Mouse (Mus musculus) intestine, postnatal 0 days (tissue): ENCODE measurements around the gene St3gal3. TPM values are rescaled to one million over a fixed set of nuclear protein-coding genes. Genes with fewer than 3 reads are reported as not detected.

Source experiments
- ATAC-seq: fragments of 200-750 bp; cut with Nextera tagmentation; 2 replicates; pipeline ENCODE4 v1.8.0; 2017; ENCODE audit warnings: mild to moderate bottlenecking, moderate TSS enrichment, moderate library complexity
- H3K27ac ChIP-seq: fragments of 300-500 bp; sonication (generic); 2 replicates; pipeline ENCODE4 v1.5.1; 2014; ENCODE audit warnings: mild to moderate bottlenecking, low read depth, low read length, moderate library complexity
- H3K27me3 ChIP-seq: fragments of 300-500 bp; sonication (generic); replicated peaks from 2 replicates; pipeline ENCODE4 v1.6.1; 2014; ENCODE audit warnings: low read length, mixed read lengths; ENCODE audit not compliant: control insufficient read depth, insufficient read depth
- H3K36me3 ChIP-seq: fragments of 300-500 bp; sonication (generic); 2 replicates; pipeline ENCODE4 v1.6.1; 2014; ENCODE audit warnings: mild to moderate bottlenecking, moderate library complexity; ENCODE audit not compliant: control insufficient read depth, insufficient read depth
- H3K4me1 ChIP-seq: fragments of 300-500 bp; sonication (generic); replicated peaks from 2 replicates; pipeline ENCODE4 v1.6.1; 2014; ENCODE audit warnings: antibody characterized with exemption, low read length, mixed read lengths; ENCODE audit not compliant: control insufficient read depth, insufficient read depth
- H3K4me2 ChIP-seq: fragments of 300-500 bp; sonication (generic); replicated peaks from 2 replicates; pipeline ENCODE4 v1.6.1; 2014; ENCODE audit warnings: low read depth, mild to moderate bottlenecking, moderate library complexity
- H3K4me3 ChIP-seq: fragments of 300-500 bp; sonication (generic); 2 replicates; pipeline ENCODE4 v1.5.1; 2014; ENCODE audit warnings: low read depth, low read length
- H3K9ac ChIP-seq: fragments of 300-500 bp; sonication (generic); 2 replicates; pipeline ENCODE4 v1.6.1; 2014; ENCODE audit warnings: mild to moderate bottlenecking, low read depth, low read length
- H3K9me3 ChIP-seq: fragments of 300-500 bp; sonication (generic); 2 replicates; pipeline ENCODE4 v1.6.1; 2016; ENCODE audit warnings: mixed run types; ENCODE audit not compliant: control insufficient read depth
- CTCF ChIP-seq: sonication (generic); IDR thresholded peaks from 2 replicates; pipeline ENCODE4 v1.5.1; 2016; ENCODE audit warnings: low read depth, mild to moderate bottlenecking, control low read depth, antibody characterized with exemption, moderate library complexity
- WGBS: fragments of 180-500 bp; shearing (Covaris S2); extraction: QIAGEN DNeasy Blood & Tissue Kit; methylation state at CpG from one replicate; pipeline ENCODE4 v1.1.7; 2014; 5-methylcytosine and 5-hydroxymethylcytosine counted together
- polyA plus RNA-seq: library from polyadenylated mRNA; unstranded; fragments of >200 nt; fragmentation: Nextera tagmentation; extraction: Ambion mirVana; gene quantifications from 2 replicates; pipeline ENCODE4 v1.2.1, GENCODE M21; 2015

Gene St3gal3
- polyA plus RNA-seq, 1 experiment from 2014 or later: 15.6 TPM

- H3K4me3 ChIP-seq: no peak overlapping the region
- no peaks in the 10 kb centered on the region for H3K9me3 ChIP-seq
- H3K27me3 ChIP-seq: no peaks in the 10 kb centered on the region
- H3K4me1 ChIP-seq: 0 out of 2 replicates have a peak, but pooled peaks cover 4% of the 10 kb centered on the region
- ATAC-seq: no peak
- no peak overlapping the region for H3K4me2 ChIP-seq
- H3K27ac ChIP-seq: 0 out of 2 replicates have a peak overlapping the region, but pooled peaks have one; percentile 21
- TF ChIP-seq CTCF: no peak
- peaks cover 5% of the 10 kb centered on the region; the same call in 1 of the 2 replicates for H3K36me3 ChIP-seq
- no peak overlapping the region for H3K9ac ChIP-seq
- 72% methylated on average over 8 of the region's 8 CpGs for WGBS
These were observed 34.9 kb downstream of the St3gal3 start for GRCm38 (mm10) chr4:118099637-118100364.

GRCm38 (mm10) chr4:118098571-118098970, 36.1 kb downstream of the St3gal3 start:
- TF ChIP-seq CTCF: no peak
- H3K27me3 ChIP-seq: no peaks in the 10 kb centered on the region
- ATAC-seq: no peak
- H3K4me1 ChIP-seq: 0 out of 2 replicates have a peak, but pooled peaks cover 4% of the 10 kb centered on the region
- no peak overlapping the region for H3K4me3 ChIP-seq
- WGBS: 74% methylated on average over 6 of the region's 6 CpGs
- H3K36me3 ChIP-seq: peaks cover 5% of the 10 kb centered on the region; the same call in 1 of the 2 replicates
- H3K27ac ChIP-seq: no peak overlapping the region
- H3K4me2 ChIP-seq: no peak overlapping the region
- H3K9me3 ChIP-seq: no peaks in the 10 kb centered on the region
- no peak overlapping the region for H3K9ac ChIP-seq

- Histone ChIP-seq H3K9me3 (no peaks in the 10 kb centered on the region), H3K4me3 (no peak overlapping the region), H3K36me3 (peaks cover 5% of the 10 kb centered on the region; the same call in 1 of the 2 replicates), H3K27me3 (no peaks in the 10 kb centered on the region), H3K4me1 (0 out of 2 replicates have a peak, but pooled peaks cover 4% of the 10 kb centered on the region), H3K27ac (no peak overlapping the region), H3K9ac (no peak overlapping the region), H3K4me2 (no peak overlapping the region)
- no peak for TF ChIP-seq CTCF
- WGBS: 80% methylated on average over 6 of the region's 6 CpGs
- ATAC-seq: no peak
These were observed 38.6 kb downstream of the St3gal3 start for GRCm38 (mm10) chr4:118096069-118096468.

GRCm38 (mm10) chr4:118092784-118093457, 41.8 kb downstream of the St3gal3 start:
- 50% methylated on average over 11 of the region's 11 CpGs for WGBS
- Histone ChIP-seq H3K36me3 (peaks cover 1% of the 10 kb centered on the region; the same call in 1 of the 2 replicates), H3K9ac (no peak overlapping the region), H3K4me2 (peak overlapping the region; percentile 10; the same call in 1 of the 2 replicates), H3K4me1 (0 out of 2 replicates have a peak, but pooled peaks cover 2% of the 10 kb centered on the region), H3K4me3 (no peak overlapping the region), H3K27me3 (no peaks in the 10 kb centered on the region), H3K27ac (0 out of 2 replicates have a peak overlapping the region, but pooled peaks have one; percentile 23), H3K9me3 (no peaks in the 10 kb centered on the region)
- ATAC-seq: peak; percentile 55; the same call in 1 of the 2 replicates
- TF ChIP-seq CTCF: no peak

GRCm38 (mm10) chr4:118090449-118090848, 44.3 kb downstream of the St3gal3 start:
- Histone ChIP-seq H3K4me3 (no peak overlapping the region), H3K4me1 (0 out of 2 replicates have a peak, but pooled peaks cover 2% of the 10 kb centered on the region), H3K27me3 (no peaks in the 10 kb centered on the region), H3K27ac (no peak overlapping the region), H3K4me2 (no peak overlapping the region), H3K36me3 (no peaks in the 10 kb centered on the region), H3K9ac (no peak overlapping the region), H3K9me3 (no peaks in the 10 kb centered on the region)
- no peak for ATAC-seq
- 88% methylated on average over 11 of the region's 11 CpGs for WGBS
- TF ChIP-seq CTCF: no peak

- WGBS: 32% methylated on average over 9 of the region's 9 CpGs
These were observed 44.8 kb downstream of the St3gal3 start for GRCm38 (mm10) chr4:118089939-118090338.

More at GRCm38 (mm10) chr4:118089939-118090338, 44.8 kb downstream of the St3gal3 start:
- Histone ChIP-seq H3K27me3 (no peaks in the 10 kb centered on the region), H3K4me2 (no peak overlapping the region), H3K4me1 (0 out of 2 replicates have a peak, but pooled peaks cover 2% of the 10 kb centered on the region), H3K9me3 (no peaks in the 10 kb centered on the region), H3K9ac (no peak overlapping the region), H3K36me3 (no peaks in the 10 kb centered on the region), H3K4me3 (no peak overlapping the region), H3K27ac (no peak overlapping the region; the same call in 1 of the 2 replicates)
- peak; percentile 90 for TF ChIP-seq CTCF
- no peak; the same call in 1 of the 2 replicates for ATAC-seq
